Mouse (Mus musculus): ENCODE data around the gene Gm16253. TPM values are rescaled to one million over a fixed set of nuclear protein-coding genes. Genes with fewer than 3 reads are reported as not detected.

Gm16253 gene
- polyA plus RNA-seq, 1 experiment, result not detected

DNA sequence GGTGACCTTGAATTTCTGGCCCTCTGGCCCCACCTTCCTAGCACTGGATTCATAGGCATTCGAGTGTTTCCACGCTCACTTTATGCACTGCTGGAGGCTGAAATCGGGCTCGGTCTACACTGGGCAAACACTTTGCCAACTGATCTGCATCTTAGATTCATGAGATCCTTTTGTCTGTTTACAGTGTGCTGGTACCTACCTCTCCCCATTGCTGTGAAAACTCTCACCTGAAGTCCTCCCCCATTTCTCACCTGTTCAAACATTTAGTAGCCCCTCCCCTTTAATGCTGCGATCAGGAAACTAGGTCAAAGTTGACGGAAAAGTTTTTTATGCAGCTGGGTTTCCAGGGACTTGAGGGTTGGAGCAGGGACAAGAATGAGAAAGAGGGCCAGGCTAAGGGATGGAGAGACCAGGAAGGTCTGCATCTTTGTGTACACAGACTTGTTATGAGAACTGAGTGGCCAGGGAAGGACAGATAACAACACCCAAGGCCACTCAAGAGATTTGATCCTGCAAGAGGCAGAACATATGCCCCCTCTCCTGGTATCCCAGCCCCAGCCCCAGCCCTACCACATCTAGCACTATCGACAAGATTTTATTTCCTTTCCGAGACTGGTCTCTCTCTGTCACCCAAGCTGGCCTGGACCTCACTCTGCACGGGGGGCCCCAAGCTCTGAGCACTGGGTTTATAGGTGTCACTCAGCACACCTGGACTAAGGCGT lies 12.7 kb upstream of the Gm16253 start:
- no peak for TF ChIP-seq GATA1 (IDR thresholded peaks at IDR 0.05; ENCODE audit: low read length)

- TF ChIP-seq GATA1 (IDR thresholded peaks at IDR 0.05; ENCODE audit: low read length), result no peak
These were observed 12.2 kb upstream of the Gm16253 start for GRCm38 (mm10) chr3:96564633-96565032.

- no peak for TF ChIP-seq GATA1 (IDR thresholded peaks at IDR 0.05; ENCODE audit: low read length)
These were observed 11.7 kb upstream of the Gm16253 start for GRCm38 (mm10) chr3:96565105-96565504.

GRCm38 (mm10) chr3:96566661-96567450 lies 9.9 kb upstream of the Gm16253 start:
- TF ChIP-seq GATA1 (IDR thresholded peaks at IDR 0.05; ENCODE audit: low read length), result no peak

DNA sequence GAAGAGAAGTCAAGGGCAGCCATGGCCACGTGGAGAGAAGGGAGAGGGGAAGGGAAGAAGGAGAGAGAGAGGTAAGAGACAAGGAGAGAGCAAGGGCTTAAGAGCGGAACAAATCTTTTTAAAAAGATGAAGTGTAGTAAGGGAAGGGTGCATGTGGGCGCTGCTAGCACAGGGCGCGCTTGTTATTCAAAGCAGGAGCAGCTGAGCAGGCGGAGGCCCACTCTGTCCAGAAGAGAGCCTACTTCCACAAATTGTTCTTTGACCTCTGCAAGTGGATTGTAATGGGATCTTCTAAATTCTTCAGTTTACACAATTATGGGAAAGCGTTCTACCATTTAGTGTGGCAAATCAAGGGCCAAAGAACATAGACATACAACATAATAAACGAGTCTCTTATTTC lies 8.2 kb upstream of the Gm16253 start:
- no peak for TF ChIP-seq GATA1 (IDR thresholded peaks at IDR 0.05; ENCODE audit: low read length)

DNA sequence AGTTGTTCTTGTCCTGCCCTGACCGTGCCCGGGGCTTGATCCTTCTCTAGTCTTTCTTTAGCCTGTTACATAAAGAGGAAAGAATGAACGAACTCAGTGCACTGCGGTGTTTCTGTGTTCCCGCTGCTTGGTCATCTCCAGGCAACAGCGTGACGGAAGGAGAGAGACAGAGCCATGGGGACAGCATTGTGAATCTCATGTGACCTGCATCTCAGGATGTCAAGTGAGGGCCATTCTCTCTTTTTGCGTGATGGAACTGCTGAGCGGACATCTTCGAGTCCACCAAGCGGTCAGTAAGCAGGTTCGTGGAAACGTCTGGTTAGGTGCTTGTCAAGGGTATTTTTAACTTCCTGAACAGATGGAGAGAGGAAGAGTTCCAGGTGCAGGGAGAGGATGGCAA lies 7.3 kb upstream of the Gm16253 start:
- no peak for TF ChIP-seq GATA1 (IDR thresholded peaks at IDR 0.05; ENCODE audit: low read length)

DNA sequence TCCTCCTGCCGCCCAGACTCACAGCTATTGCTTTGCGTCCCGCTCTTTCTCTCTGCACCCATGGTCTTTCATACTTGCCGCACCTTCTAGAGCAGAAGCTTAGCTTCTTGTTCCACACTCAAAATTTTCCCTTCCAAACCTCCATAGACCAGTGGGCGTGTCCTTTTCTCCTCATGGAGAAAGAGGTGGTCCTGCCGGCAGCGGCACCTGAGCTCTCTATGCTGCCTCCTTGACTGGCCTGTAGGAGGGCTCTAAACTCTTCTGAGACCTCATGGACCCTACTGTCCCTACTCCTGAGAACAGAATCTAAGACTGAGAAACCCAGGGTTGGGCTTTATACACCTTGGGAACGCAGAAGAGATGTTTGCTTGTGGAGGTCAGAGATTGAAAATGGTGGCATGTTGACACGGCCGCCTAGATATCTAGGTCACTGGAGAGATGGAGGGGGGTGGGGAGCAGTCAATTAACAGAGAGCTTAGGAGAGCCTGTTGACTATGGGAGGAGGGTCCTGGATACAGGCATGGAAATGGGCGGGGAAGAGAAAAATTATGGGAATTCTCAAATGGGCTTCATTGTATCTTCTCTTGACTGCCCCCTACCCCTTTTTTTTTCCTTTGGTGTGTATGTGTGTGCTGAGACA lies 6.7 kb upstream of the Gm16253 start:
- TF ChIP-seq GATA1 (IDR thresholded peaks at IDR 0.05; ENCODE audit: low read length), result no peak

- no peak for TF ChIP-seq GATA1 (IDR thresholded peaks at IDR 0.05; ENCODE audit: low read length)
These were observed 6.1 kb upstream of the Gm16253 start for GRCm38 (mm10) chr3:96570643-96571042.

- TF ChIP-seq GATA1 (IDR thresholded peaks at IDR 0.05; ENCODE audit: low read length), result no peak
These were observed 5.4 kb upstream of the Gm16253 start for GRCm38 (mm10) chr3:96571336-96571735.

- TF ChIP-seq GATA1 (IDR thresholded peaks at IDR 0.05; ENCODE audit: low read length), result no peak
These were observed 4.7 kb upstream of the Gm16253 start for GRCm38 (mm10) chr3:96571896-96572698.

GRCm38 (mm10) chr3:96573611-96574511 lies 2.9 kb upstream of the Gm16253 start:
- no peak for TF ChIP-seq GATA1 (IDR thresholded peaks at IDR 0.05; ENCODE audit: low read length)

GRCm38 (mm10) chr3:96575272-96575984 lies 1.4 kb upstream of the Gm16253 start:
- TF ChIP-seq GATA1 (IDR thresholded peaks at IDR 0.05; ENCODE audit: low read length), result no peak

DNA sequence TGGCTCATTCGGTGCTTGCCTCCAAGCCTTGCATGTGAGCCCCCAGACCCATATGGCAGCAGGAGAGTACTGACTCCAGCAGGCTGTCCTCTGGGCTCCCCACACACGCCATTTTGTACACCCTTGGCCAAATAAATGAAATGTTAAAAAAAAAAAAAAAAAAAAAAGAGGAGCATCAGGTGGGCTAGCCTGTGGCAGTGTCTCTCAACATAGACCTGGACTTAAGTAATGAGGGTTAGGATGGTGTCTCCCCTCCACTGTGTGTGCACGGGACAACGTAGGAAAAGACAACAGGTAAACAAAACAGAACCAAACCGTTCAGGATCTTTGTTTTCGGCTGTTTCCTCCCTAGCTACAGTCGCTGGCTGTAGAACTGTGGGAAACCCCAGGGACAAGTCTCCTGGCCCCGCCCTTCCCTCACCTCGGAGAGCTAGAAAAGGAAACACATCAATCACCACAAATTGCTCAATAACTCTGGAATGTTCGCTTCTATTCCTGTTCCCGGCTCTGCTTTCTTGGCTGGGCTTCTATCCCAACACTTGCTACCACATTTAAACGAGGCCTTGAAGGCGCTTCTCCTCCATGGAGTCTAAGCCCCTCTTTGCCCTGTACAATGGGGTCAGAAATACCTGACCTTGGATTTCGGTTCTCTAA lies 652 bp upstream of the Gm16253 start:
- no peak for TF ChIP-seq GATA1 (IDR thresholded peaks at IDR 0.05; ENCODE audit: low read length)

Measured in G1E-ER4 (cell line).